Mouse (Mus musculus) forebrain, embryonic 14.5 days (tissue): ENCODE data around the gene Olfr353. TPM values are rescaled to one million over a fixed set of nuclear protein-coding genes. Genes with fewer than 3 reads are reported as not detected.

Experiments
- polyA plus RNA-seq: library from polyadenylated mRNA; unstranded; fragments of >200 nt; fragmentation: Nextera tagmentation; extraction: Ambion mirVana; gene quantifications from 2 replicates; pipeline ENCODE4 v1.2.1, GENCODE M21; 2014

Olfr353 gene
- polyA plus RNA-seq, 1 experiment from 2014 or later: not detected

Other genes with a start within 250 kb of the Olfr353 start
- not detected in 2 replicates for gene Olfr346, start 207.1 kb downstream of the Olfr353 start, polyA plus RNA-seq
- gene Olfr347, start 161.0 kb downstream of the Olfr353 start, polyA plus RNA-seq: not detected in 2 replicates
- gene Olfr348, start 108.7 kb downstream of the Olfr353 start, polyA plus RNA-seq: not detected in 2 replicates
- not detected in 2 replicates for gene Olfr50, start 102.4 kb downstream of the Olfr353 start, polyA plus RNA-seq
- gene Olfr3, start 75.9 kb downstream of the Olfr353 start, polyA plus RNA-seq: not detected in 2 replicates
- gene Olfr350, start 46.6 kb downstream of the Olfr353 start, polyA plus RNA-seq: not detected in 2 replicates
- not detected in 2 replicates for gene Olfr351, start 30.3 kb downstream of the Olfr353 start, polyA plus RNA-seq
- gene Olfr352, start 24.5 kb downstream of the Olfr353 start, polyA plus RNA-seq: not detected in 2 replicates
- not detected in 2 replicates for gene Olfr354, start 12.7 kb upstream of the Olfr353 start, polyA plus RNA-seq
- gene Olfr355, start 36.0 kb upstream of the Olfr353 start, polyA plus RNA-seq: not detected in 2 replicates
- gene Olfr356, start 44.2 kb upstream of the Olfr353 start, polyA plus RNA-seq: not detected in 2 replicates
- gene Olfr357, start 100.9 kb upstream of the Olfr353 start, polyA plus RNA-seq: not detected in 2 replicates
- gene Olfr358, start 116.4 kb upstream of the Olfr353 start, polyA plus RNA-seq: not detected in 2 replicates
- not detected in 2 replicates for gene Olfr360, start 172.8 kb upstream of the Olfr353 start, polyA plus RNA-seq
- gene Olfr361, start 196.4 kb upstream of the Olfr353 start, polyA plus RNA-seq: not detected in 2 replicates
- not detected in 2 replicates for gene Olfr362, start 225.0 kb upstream of the Olfr353 start, polyA plus RNA-seq
- not detected in 2 replicates for gene Olfr364-ps1, start 246.4 kb upstream of the Olfr353 start, polyA plus RNA-seq